Mouse (Mus musculus) olfactory bulb, adult 2 months (tissue): Measurements from ENCODE around the gene Prep.

Experiments used
- CTCF ChIP-seq: fragments of 200-500 bp; IDR thresholded peaks from 2 replicates; pipeline ENCODE4 v1.5.1; 2012; ENCODE audit warnings: low read depth, mild to moderate bottlenecking, low read length, moderate library complexity; ENCODE audit not compliant: insufficient read depth
- POLR2A ChIP-seq: fragments of 200-500 bp; IDR thresholded peaks from 2 replicates; pipeline ENCODE4 v1.6.1; 2012; ENCODE audit warnings: mild to moderate bottlenecking, low read depth, low read length, moderate library complexity; ENCODE audit not compliant: insufficient read depth

GRCm38 (mm10) chr10:45109974-45110373 is 43.0 kb downstream of the Prep start:
- TF ChIP-seq POLR2A: no peak
- no peak for TF ChIP-seq CTCF
